Mouse (Mus musculus) thymus, adult 2 months (tissue): ENCODE measurements around the gene Tnip3.

Experiments used
- CTCF ChIP-seq: fragments of 200-500 bp; IDR thresholded peaks from 2 replicates; pipeline ENCODE4 v1.5.1; 2012; ENCODE audit warnings: mild to moderate bottlenecking, control low read depth, low read length, moderate library complexity, borderline replicate concordance; ENCODE audit not compliant: control insufficient read depth, poor library complexity, insufficient read depth; ENCODE audit errors: extremely low read depth
- POLR2A ChIP-seq: fragments of 200-500 bp; IDR thresholded peaks from 2 replicates; pipeline ENCODE4 v1.6.1; 2012; ENCODE audit warnings: mild to moderate bottlenecking, low read length, control low read depth, moderate library complexity; ENCODE audit not compliant: control insufficient read depth, poor library complexity, insufficient read depth; ENCODE audit errors: extremely low read depth

- no peak for TF ChIP-seq POLR2A
- TF ChIP-seq CTCF, result no peak
Observed at GRCm38 (mm10) chr6:65595371-65595770, 70.3 kb downstream of the Tnip3 start.
